23 mouse cellular contexts compared by ENCODE assay signal in the genomic region with DNA sequence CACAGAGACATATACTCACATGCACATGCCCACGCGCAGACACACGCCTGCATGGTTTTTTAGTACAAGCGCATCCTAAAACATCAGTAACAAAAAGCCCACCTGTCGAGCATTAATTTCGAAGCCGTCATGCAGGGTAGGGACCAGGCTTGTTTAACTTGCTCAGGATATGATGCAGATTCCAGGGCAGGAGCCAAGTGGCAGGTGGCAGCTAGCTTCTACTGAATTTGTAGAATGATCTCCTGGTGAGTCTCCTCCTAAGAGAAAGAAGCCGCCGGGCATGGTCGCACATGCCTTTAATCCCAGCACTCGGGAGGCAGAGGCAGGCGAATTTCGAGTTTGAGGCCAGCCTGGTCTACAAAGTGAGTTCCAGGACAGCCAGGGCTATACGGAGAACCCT. TPM values are rescaled to one million over a fixed set of nuclear protein-coding genes. Genes with fewer than 3 reads are reported as not detected.
"Had no signal": no experiment of that assay in that cellular context is flagged by ENCODE, and none has a peak within 500 bp of the region (broad histone marks: within the 10 kb centered on the region; RNA-seq: fewer than 3 reads in every experiment).

No protein-coding gene starts in this region.

- H3K27ac ChIP-seq: midbrain, embryonic 10.5 days; midbrain, embryonic 13.5 days; midbrain, embryonic 15.5 days; neural tube, embryonic 13.5 days; neural tube, embryonic 15.5 days had no signal

- H3K27me3 ChIP-seq: midbrain, embryonic 13.5 days; midbrain, embryonic 15.5 days; neural tube, embryonic 13.5 days; neural tube, embryonic 15.5 days had no signal

- H3K4me2 ChIP-seq: lung, embryonic 14.5 days; midbrain, embryonic 13.5 days; midbrain, embryonic 15.5 days; neural tube, embryonic 13.5 days; neural tube, embryonic 15.5 days had no signal

- H3K4me3 ChIP-seq: midbrain, embryonic 10.5 days; midbrain, embryonic 13.5 days; midbrain, embryonic 15.5 days; myocyte; neural tube, embryonic 13.5 days; neural tube, embryonic 15.5 days had no signal

- H3K9ac ChIP-seq: lung, embryonic 14.5 days; midbrain, embryonic 13.5 days; midbrain, embryonic 15.5 days; neural tube, embryonic 13.5 days; neural tube, embryonic 15.5 days had no signal

- DNase-seq: lung, embryonic 14.5 days; lung, postnatal 10 days; lung, postnatal 4 days; retina, postnatal 1 day; right cerebral cortex, adult 18-20 months; right cerebral cortex, postnatal 25 days; right cerebral cortex, postnatal 4 days; spleen, adult 18-20 months; thymus, adult 18-20 months; thymus, postnatal 14 days; thymus, postnatal 36 days had no signal

- H3K9me3 ChIP-seq: midbrain, embryonic 10.5 days; midbrain, embryonic 13.5 days; midbrain, embryonic 15.5 days; neural tube, embryonic 13.5 days; neural tube, embryonic 15.5 days had no signal

- ATAC-seq: midbrain, embryonic 13.5 days; midbrain, embryonic 15.5 days had no signal

RNA-seq across cellular contexts. Expression of a gene that starts 46.9 kb away (rescaled TPM):
- polyA plus RNA-seq: myocyte had no signal

RNA-seq across cellular contexts. Expression of a gene that starts 49.6 kb away (rescaled TPM):
- polyA plus RNA-seq: lung, embryonic 14.5 days; lung, embryonic 16.5 days; midbrain, embryonic 10.5 days; midbrain, embryonic 13.5 days; midbrain, embryonic 15.5 days; myocyte; neural tube, embryonic 11.5 days; neural tube, embryonic 13.5 days; neural tube, embryonic 15.5 days; small intestine, adult 2 months; stomach, embryonic 14.5 days; stomach, embryonic 16.5 days; thymus, postnatal 0 days had no signal
